Mouse (Mus musculus): Measurements from ENCODE around the gene Relb. TPM values are rescaled to one million over a fixed set of nuclear protein-coding genes. Genes with fewer than 3 reads are reported as not detected.

Relb gene
- 5.9 and 6.5 TPM in 2 replicates for polyA plus RNA-seq (2016; fragmentation: Nextera tagmentation; extraction: Ambion mirVana)

DNA sequence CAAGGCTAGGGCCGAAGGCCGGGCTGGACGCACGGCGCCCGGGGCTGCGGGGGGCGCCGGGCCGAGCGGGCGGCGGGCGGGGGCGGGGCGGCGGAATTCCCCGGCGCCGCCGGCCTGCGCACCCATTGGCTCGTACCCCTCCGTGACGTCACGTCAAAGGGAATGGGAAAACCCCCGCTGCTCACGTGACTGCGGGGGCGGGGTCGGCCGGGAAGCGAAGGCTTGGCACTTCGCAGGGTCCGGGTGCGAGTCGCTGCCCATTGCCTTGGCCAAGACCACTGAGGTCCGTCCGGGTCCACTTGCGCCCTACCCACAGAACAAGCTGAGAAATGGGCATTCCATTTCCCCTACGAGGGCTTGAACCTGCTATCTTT, at the start of gene Relb:
Gene Relb, minus strand, starts transcription at position 78 of the 374 bp plus-strand sequence.
- 0 out of 2 replicates have a peak, but pooled peaks cover 2% of the 10 kb centered on the region for H3K27me3 ChIP-seq
- H3K4me1 ChIP-seq: peaks cover 4% of the 10 kb centered on the region; the same call in 1 of the 2 replicates
- ATAC-seq (ENCODE audit: low FRiP score): peak; percentile 80
- H3K4me2 ChIP-seq (replicated peaks): peak within 1 kb of the TSS; percentile 93
- peak within 1 kb of the TSS; percentile 80 for H3K4me3 ChIP-seq
- 1% methylated on average over 41 of the region's 41 CpGs for WGBS
- no peaks in the 10 kb centered on the region for H3K9me3 ChIP-seq (replicated peaks)
- H3K9ac ChIP-seq: peak within 1 kb of the TSS; percentile 59
- H3K36me3 ChIP-seq: peaks cover 24% of the 10 kb centered on the region
- H3K27ac ChIP-seq: peak within 1 kb of the TSS; percentile 84

DNA sequence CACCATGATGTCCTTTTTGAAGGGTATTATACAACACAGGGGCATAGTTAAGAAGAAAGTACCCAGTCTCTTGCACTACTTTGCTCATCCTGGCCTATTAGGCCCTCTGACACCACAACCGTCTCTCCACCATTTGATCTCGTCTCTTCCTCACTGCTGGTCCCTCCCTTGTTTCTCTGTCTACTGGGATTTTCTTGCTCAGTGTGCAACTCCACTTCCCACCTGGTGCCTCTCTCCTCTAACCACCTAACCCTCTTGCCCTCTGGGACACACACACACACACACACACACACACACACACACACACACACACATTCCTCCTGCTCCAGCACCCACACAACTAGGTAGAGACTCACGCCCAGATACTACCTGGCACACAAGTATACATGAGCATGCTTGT, 49.7 kb upstream of the Relb start:
- Histone ChIP-seq H3K4me2 (replicated peaks) (no peak overlapping the region), H3K27ac (no peak overlapping the region), H3K27me3 (no peaks in the 10 kb centered on the region), H3K36me3 (no peaks in the 10 kb centered on the region), H3K9me3 (replicated peaks) (no peaks in the 10 kb centered on the region), H3K4me1 (no peaks in the 10 kb centered on the region), H3K9ac (no peak overlapping the region), H3K4me3 (no peak overlapping the region)
- ATAC-seq (ENCODE audit: low FRiP score): no peak
- 88% methylated on average over 3 of the region's 3 CpGs for WGBS

DNA sequence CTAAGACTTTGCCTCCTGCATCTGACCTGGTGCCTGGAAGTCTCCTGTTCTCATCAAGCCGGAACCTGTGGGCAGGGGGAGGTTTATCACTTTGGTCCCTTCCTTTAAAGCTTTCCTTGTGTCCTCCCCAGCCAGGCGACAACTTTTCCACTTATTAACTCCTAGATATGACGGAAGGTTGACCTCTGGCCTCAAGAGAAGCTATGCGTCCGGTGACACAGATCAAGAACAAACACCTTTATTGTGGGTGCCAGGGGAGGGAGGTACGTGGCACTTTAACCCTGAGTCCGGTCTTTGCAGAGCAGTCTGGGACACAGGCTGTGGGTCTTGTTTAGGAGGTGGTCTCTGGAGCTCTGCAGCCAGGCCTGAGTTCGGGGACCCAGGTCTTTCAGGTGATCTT, 48.6 kb upstream of the Relb start, which contains the start of gene Apoc2:
Gene Apoc2, minus strand, starts transcription at position 70 of the 400 bp plus-strand sequence.
- H3K27ac ChIP-seq: no peak within 1 kb of the TSS
- H3K9ac ChIP-seq: no peak within 1 kb of the TSS
- no peaks in the 10 kb centered on the region for H3K27me3 ChIP-seq
- H3K9me3 ChIP-seq (replicated peaks): no peaks in the 10 kb centered on the region
- no peak for ATAC-seq (ENCODE audit: low FRiP score)
- H3K36me3 ChIP-seq: no peaks in the 10 kb centered on the region
- no peaks in the 10 kb centered on the region for H3K4me1 ChIP-seq
- H3K4me3 ChIP-seq: no peak within 1 kb of the TSS
- H3K4me2 ChIP-seq (replicated peaks): no peak within 1 kb of the TSS
- 68% methylated on average over 8 of the region's 8 CpGs for WGBS

DNA sequence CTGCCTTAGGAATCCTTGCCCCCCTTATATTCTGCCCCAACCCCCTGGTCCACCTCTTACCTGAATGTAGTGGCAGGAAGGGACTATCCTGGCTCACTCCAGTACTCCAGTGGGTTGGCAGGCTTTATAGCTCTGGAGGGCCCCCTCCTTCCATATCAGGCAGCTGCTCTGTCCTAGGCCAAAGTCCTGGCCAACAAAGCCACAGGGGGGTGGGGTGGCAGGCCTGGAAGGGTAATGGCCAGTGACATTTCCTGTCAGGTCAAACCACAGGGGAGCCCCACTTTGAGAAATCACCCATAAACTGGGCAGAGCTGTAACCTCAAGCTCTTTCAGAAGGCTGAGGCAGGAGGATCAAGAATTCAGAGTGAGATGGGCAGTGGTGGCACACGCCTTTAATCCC, 47.4 kb upstream of the Relb start:
- WGBS: 72% methylated on average over 1 of the region's 1 CpGs
- Histone ChIP-seq H3K27me3 (no peaks in the 10 kb centered on the region), H3K9me3 (replicated peaks) (no peaks in the 10 kb centered on the region), H3K4me1 (no peaks in the 10 kb centered on the region), H3K27ac (no peak overlapping the region), H3K36me3 (no peaks in the 10 kb centered on the region), H3K4me3 (no peak overlapping the region), H3K4me2 (replicated peaks) (no peak overlapping the region), H3K9ac (no peak overlapping the region)
- no peak for ATAC-seq (ENCODE audit: low FRiP score)

DNA sequence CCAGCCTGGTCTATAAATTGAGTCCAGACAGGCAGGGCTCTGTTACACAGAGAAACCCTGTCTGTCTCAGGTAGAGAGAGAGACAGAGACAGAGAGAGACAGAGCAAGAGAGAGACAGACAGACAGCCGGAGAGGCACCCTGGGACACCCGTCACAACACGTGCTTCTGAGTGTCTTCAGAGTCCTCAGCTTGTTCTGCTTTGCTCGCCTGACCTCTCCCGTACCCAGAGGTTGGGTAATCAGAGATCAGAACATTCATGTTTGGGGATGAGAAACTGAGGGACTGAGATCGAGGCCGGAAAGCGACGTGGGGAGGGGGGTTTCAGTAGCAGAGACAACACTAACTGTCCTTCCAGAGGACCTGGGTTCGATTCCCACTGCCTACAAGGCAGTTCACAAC, 46.6 kb upstream of the Relb start:
- no peak overlapping the region for H3K4me3 ChIP-seq
- no peak overlapping the region for H3K27ac ChIP-seq
- no peak for ATAC-seq (ENCODE audit: low FRiP score)
- 84% methylated on average over 10 of the region's 10 CpGs for WGBS
- no peaks in the 10 kb centered on the region for H3K36me3 ChIP-seq
- H3K9ac ChIP-seq: no peak overlapping the region
- no peaks in the 10 kb centered on the region for H3K27me3 ChIP-seq
- no peaks in the 10 kb centered on the region for H3K4me1 ChIP-seq
- H3K4me2 ChIP-seq (replicated peaks): no peak overlapping the region
- no peaks in the 10 kb centered on the region for H3K9me3 ChIP-seq (replicated peaks)

DNA sequence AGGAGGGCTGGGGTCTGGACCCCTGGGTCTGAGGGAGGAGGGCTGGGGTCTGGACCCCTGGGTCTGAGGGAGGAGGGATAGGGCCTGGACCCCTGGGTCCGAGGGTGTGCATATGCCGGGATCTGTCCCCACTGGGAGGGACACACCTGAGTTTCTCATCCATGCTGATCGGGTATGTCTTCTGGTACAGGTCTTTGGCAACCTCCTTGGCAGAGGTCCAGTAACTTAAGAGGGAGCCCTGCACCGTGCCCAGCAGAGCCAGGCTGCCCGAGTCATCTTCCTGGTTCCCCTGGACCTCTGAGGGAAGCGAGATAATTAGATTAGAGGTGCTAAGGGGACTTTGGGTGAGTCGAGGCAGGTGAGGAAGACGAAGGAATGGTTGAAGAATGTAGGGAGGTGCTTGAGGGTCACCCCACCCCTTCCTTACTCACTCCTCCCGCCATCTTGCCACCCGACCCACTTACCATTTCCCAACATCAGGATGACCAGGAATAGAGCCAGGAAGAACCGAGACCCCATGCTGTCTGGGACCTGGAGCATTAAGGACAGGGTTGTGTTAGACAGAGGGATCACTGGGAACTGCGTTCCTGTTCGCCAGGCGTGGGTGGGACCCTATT, 44.0 kb upstream of the Relb start:
- Histone ChIP-seq H3K36me3 (no peaks in the 10 kb centered on the region), H3K4me3 (no peak overlapping the region), H3K4me2 (replicated peaks) (no peak overlapping the region), H3K4me1 (peaks cover 3% of the 10 kb centered on the region; the same call in 1 of the 2 replicates), H3K9ac (no peak overlapping the region), H3K27me3 (no peaks in the 10 kb centered on the region), H3K27ac (no peak overlapping the region), H3K9me3 (replicated peaks) (no peaks in the 10 kb centered on the region)
- no peak for ATAC-seq (ENCODE audit: low FRiP score)
- WGBS: 72% methylated on average over 14 of the region's 14 CpGs

DNA sequence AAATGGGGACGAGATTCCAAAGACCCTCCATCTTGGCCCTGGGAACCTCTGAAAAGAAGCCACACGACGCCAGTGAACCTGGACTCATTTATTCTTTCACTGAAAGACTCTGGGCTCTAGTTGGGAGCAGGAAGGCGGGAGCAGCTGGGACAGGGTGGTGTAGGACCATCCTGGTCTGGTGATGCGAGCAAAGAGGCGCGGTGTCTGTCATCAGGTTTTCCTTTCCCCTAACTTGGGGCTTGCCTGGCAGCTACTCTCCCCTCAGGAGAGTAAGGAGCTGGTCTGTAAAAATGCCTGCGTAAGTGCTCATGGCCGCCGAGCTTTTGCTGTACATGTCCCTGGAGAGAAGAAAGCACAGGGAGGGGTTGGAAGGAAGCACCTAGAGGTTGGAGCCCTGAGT, 42.3 kb upstream of the Relb start:
- no peaks in the 10 kb centered on the region for H3K27me3 ChIP-seq
- WGBS: 77% methylated on average over 10 of the region's 10 CpGs
- no peak overlapping the region for H3K4me2 ChIP-seq (replicated peaks)

DNA sequence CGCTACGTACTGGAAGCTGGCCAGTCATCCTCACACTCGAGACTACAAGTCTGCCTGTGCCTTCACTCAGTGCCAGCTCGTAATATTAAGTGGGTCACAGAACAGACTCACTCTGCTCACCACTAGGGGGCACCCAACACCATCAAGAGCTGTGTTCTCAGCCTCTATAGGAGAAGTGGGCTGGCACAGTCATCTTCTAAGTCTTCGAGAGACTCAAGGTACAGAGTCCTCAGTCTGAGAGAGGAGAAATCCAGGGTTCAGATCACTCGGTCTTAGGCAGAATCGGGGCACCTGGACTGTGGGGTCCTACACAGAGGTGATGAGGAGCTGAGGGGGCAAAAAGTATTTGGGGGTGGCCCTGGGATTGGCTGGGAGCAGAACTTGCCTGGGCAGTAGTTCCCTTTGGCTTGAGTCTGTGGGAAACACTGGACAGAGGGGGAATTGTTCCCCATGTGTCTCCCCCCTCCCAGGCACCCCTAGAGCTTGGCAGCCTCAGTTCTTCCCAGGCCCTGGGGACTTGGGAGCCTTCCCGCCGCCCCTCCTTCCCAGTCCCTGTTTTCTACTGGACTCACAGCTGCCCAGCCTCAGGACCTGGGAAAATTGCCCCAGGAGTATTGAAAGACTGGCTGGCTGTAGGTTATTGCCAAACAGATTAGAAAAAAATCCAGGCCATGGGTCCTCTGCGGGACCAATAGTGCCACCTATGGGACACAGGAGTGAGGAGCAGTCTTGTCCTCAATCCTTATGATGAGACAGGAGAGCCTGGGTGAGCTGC, 39.9 kb upstream of the Relb start:
- Histone ChIP-seq H3K27ac (0 out of 2 replicates have a peak overlapping the region, but pooled peaks have one; percentile 4), H3K9me3 (replicated peaks) (no peaks in the 10 kb centered on the region), H3K9ac (0 out of 2 replicates have a peak overlapping the region, but pooled peaks have one; percentile 3)

More for the DNA sequence above, 42.3 kb upstream of the Relb start:
- no peak overlapping the region for H3K4me3 ChIP-seq
- no peak overlapping the region for H3K27ac ChIP-seq
- H3K9ac ChIP-seq: no peak overlapping the region
- peaks cover 3% of the 10 kb centered on the region; the same call in 1 of the 2 replicates for H3K4me1 ChIP-seq
- H3K9me3 ChIP-seq (replicated peaks): no peaks in the 10 kb centered on the region
- ATAC-seq (ENCODE audit: low FRiP score): no peak
- H3K36me3 ChIP-seq: no peaks in the 10 kb centered on the region

DNA sequence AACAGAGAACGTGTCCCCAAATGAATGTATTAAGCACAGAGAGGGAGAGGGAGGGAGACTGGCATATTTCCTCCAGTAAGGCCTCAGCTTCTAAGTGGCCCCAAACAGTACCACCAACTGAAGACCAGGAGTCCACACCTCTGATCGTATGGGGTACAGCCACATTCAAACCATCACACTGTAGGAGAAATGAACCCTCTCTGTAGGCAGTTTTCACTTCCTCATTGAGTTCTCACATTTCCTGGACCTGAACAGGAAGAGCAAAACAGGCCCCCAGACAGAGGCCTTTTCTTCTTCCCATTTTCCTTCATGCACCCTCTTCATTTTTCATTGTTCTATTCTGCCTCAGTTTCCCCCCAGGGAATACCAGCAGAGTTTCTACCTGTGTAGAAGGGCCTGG, 38.2 kb upstream of the Relb start:
- ATAC-seq (ENCODE audit: low FRiP score): no peak
- Histone ChIP-seq H3K4me2 (replicated peaks) (no peak overlapping the region), H3K4me3 (no peak overlapping the region), H3K9ac (no peak overlapping the region), H3K27ac (no peak overlapping the region), H3K9me3 (replicated peaks) (no peaks in the 10 kb centered on the region), H3K36me3 (no peaks in the 10 kb centered on the region), H3K4me1 (peaks cover 19% of the 10 kb centered on the region), H3K27me3 (no peaks in the 10 kb centered on the region)
- WGBS: 70% methylated on average over 2 of the region's 2 CpGs

More for the DNA sequence above, 39.9 kb upstream of the Relb start:
- peaks cover 10% of the 10 kb centered on the region for H3K4me1 ChIP-seq
- H3K4me2 ChIP-seq (replicated peaks): 0 out of 2 replicates have a peak overlapping the region, but pooled peaks have one; percentile 5
- peak; percentile 57 for ATAC-seq (ENCODE audit: low FRiP score)
- H3K36me3 ChIP-seq: no peaks in the 10 kb centered on the region
- no peak overlapping the region for H3K4me3 ChIP-seq
- no peaks in the 10 kb centered on the region for H3K27me3 ChIP-seq
- 8% methylated on average over 10 of the region's 10 CpGs for WGBS

DNA sequence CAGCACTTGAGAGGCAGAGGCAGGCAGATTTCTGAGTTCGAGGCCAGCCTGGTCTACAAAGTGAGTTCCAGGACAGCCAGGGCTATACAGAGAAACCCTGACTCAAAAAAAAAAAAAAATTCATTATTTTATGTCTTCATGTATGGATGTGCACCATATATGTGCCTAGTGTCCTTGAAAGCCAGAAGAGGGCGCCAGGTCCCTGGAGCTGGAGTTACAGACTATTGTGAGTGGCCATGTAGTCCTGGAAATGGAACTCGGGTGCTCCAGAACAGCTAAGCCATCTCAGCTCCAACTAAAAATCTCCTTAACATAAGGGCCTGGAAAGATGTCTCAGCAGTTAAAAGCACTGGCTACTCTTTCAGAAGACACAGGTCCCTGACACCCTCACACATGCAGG, 37.5 kb upstream of the Relb start:
- WGBS: 67% methylated on average over 3 of the region's 3 CpGs
- Histone ChIP-seq H3K4me1 (peaks cover 19% of the 10 kb centered on the region), H3K4me2 (replicated peaks) (no peak overlapping the region), H3K4me3 (no peak overlapping the region), H3K27ac (no peak overlapping the region), H3K9ac (no peak overlapping the region), H3K27me3 (no peaks in the 10 kb centered on the region), H3K36me3 (no peaks in the 10 kb centered on the region), H3K9me3 (replicated peaks) (no peaks in the 10 kb centered on the region)
- no peak for ATAC-seq (ENCODE audit: low FRiP score)

DNA sequence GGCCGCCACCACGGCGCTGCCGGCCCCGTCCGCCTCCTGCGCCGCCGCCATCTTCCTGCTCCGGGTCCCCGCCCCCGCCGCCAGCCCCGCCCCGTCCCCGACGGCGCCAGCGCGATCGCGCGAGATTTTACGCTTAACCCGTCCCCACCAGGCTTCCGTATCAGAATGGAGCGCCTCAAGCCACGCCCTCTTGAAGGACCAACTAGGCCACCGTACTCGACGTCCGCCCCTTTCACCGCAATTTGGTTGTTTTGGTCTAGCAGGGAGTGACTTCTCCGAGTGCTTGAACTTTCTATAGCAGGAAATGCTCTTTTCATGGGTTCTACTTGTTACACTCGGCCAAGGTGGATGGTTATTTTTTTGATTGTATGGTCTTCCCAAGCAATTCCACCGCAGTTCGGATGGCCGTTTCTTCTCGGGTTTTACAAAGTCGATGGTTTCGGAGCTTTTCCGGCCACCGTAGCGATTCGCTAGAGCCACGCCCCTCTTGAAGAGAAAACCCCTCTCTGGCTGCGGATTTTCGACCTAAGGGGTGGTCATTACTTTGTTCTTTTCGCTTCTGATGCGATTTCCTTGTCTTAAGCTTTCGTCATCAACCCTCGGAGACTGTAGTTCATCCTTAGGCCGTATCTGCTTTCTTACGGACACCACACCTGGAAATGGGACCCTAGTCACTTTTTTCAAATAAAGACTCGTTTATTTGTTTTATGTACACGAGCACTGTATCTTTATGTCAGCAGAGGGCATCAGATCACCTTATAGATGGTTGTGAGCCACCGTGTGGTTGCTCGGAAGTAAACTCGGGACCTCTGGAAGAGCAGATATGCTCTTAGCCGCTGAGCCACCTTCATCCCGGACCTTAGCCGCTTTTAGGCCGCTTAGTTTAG, 36.0 kb upstream of the Relb start, which contains the start of gene Clptm1:
Gene Clptm1, minus strand, starts transcription at position 79 of the 887 bp plus-strand sequence.
- Histone ChIP-seq H3K4me1 (peaks cover 21% of the 10 kb centered on the region), H3K9me3 (replicated peaks) (no peaks in the 10 kb centered on the region), H3K4me3 (peak within 1 kb of the TSS; percentile 100), H3K27ac (peak within 1 kb of the TSS; percentile 93), H3K4me2 (replicated peaks) (peak within 1 kb of the TSS; percentile 85), H3K36me3 (no peaks in the 10 kb centered on the region), H3K9ac (peak within 1 kb of the TSS; percentile 98), H3K27me3 (no peaks in the 10 kb centered on the region)
- ATAC-seq (ENCODE audit: low FRiP score): peak; percentile 83
- WGBS: under 1% methylated on average over 63 of the region's 63 CpGs
